Mouse (Mus musculus) megakaryocyte progenitor cell, adult 5-6 weeks (primary cell): ENCODE measurements around the gene Adgrl3. TPM values are rescaled to one million over a fixed set of nuclear protein-coding genes. Genes with fewer than 3 reads are reported as not detected.

Experiments used
- ATAC-seq: replicated peaks from 2 replicates; pipeline ENCODE4 v1.8.0; 2016; ENCODE audit warnings: mild to moderate bottlenecking, moderate TSS enrichment, inconsistent platforms; ENCODE audit not compliant: poor library complexity
- total RNA-seq, 2 experiments: library from RNA; stranded (forward) in 1 of 2; stranded (reverse) in 1 of 2; fragments of 157-497, 149-512 nt in 1 of 2; fragments of 200-1000 nt in 1 of 2; gene quantifications; 2 replicates each; pipeline versions ENCODE4 v1.2.3 to v1.2.4; 2015 to 2017

Adgrl3 gene
- total RNA-seq, 2 experiments from 2014 or later, result not detected

GRCm38 (mm10) chr5:81794601-81795000 is 774.7 kb downstream of the Adgrl3 start:
- no peak for ATAC-seq

GRCm38 (mm10) chr5:81796128-81796527 is 776.2 kb downstream of the Adgrl3 start:
- no peak for ATAC-seq

GRCm38 (mm10) chr5:81810966-81811365 is 791.0 kb downstream of the Adgrl3 start:
- ATAC-seq, result no peak

- no peak for ATAC-seq
These were observed 812.1 kb downstream of the Adgrl3 start for GRCm38 (mm10) chr5:81832076-81832475.

- ATAC-seq, result no peak
These were observed 812.7 kb downstream of the Adgrl3 start for GRCm38 (mm10) chr5:81832679-81833078.

GRCm38 (mm10) chr5:81837860-81838259 is 817.9 kb downstream of the Adgrl3 start:
- ATAC-seq, result no peak

- no peak for ATAC-seq
These were observed 823.9 kb downstream of the Adgrl3 start for GRCm38 (mm10) chr5:81843798-81844197.

- no peak for ATAC-seq
These were observed 850.4 kb downstream of the Adgrl3 start for GRCm38 (mm10) chr5:81870336-81870735.
